Mouse (Mus musculus): ENCODE data around the gene Minos1. TPM values are rescaled to one million over a fixed set of nuclear protein-coding genes. Genes with fewer than 3 reads are reported as not detected.
A peak's percentile ranks its signal among the peaks of the same experiment; 100 is the strongest.

Gene Minos1
- polyA plus RNA-seq, 1 experiment from 2014 or later, result 523 TPM

GRCm38 (mm10) chr4:139091066-139091465 lies 39.8 kb downstream of the Minos1 start:
- Histone ChIP-seq H3K27me3 (peaks cover 72% of the 10 kb centered on the region), H3K4me3 (peak overlapping the region; percentile 54; the same call in 1 of the 2 replicates), H3K9me3 (replicated peaks) (peaks cover 7% of the 10 kb centered on the region; the same call in 1 of the 2 replicates), H3K4me2 (peak overlapping the region; percentile 90; the same call in 1 of the 2 replicates), H3K4me1 (peaks cover 27% of the 10 kb centered on the region), H3K27ac (peak overlapping the region; percentile 25; the same call in 1 of the 2 replicates), H3K36me3 (ENCODE audit: poor library complexity, severe bottlenecking) (no peaks in the 10 kb centered on the region), H3K9ac (no peak overlapping the region)
- 36% methylated on average over 7 of the region's 7 CpGs for WGBS
- no peak for ATAC-seq

- Histone ChIP-seq H3K27ac (no peak overlapping the region), H3K4me2 (no peak overlapping the region), H3K9ac (no peak overlapping the region), H3K4me3 (no peak overlapping the region), H3K36me3 (ENCODE audit: poor library complexity, severe bottlenecking) (no peaks in the 10 kb centered on the region), H3K9me3 (replicated peaks) (peaks cover 7% of the 10 kb centered on the region; the same call in 1 of the 2 replicates), H3K4me1 (peaks cover 27% of the 10 kb centered on the region), H3K27me3 (peaks cover 73% of the 10 kb centered on the region)
- ATAC-seq, result no peak
- WGBS, result 76% methylated on average over 15 of the region's 15 CpGs
Measured at GRCm38 (mm10) chr4:139090303-139090940, 40.5 kb downstream of the Minos1 start.

DNA sequence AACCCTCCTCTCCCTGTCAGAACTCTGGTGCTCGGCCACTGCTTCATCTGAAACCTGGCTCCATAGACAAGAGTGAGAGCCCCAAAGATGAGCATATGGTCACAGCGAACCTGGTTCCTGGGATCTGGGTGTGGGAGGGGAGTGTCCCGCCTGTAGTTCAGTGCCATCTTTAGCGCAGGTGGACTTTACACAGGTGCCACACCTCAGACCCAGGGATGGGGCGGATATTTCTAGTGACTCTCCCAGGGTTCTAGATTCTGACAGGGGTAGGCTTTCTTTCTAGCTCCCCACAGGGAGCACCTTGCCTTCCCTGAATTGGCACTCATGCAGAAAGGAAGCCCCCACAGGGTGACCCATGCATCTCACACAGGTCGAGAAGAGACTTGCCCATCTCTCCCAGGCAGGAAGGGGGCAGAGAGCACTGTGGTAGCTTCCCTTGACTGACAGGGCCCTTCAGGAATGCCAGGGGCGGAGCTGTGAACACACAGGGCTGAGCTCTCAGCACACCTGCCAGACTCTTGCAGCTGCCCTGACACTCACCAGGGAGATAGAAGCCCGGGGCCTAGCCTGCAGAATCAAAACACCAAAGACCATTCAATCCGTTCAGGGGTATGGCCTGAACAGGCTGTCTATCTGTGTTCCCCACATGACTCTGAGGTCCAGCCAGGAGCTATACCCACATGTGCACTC lies 41.8 kb downstream of the Minos1 start:
- no peak overlapping the region for H3K4me3 ChIP-seq
- no peak for ATAC-seq
- H3K36me3 ChIP-seq (ENCODE audit: poor library complexity, severe bottlenecking), result no peaks in the 10 kb centered on the region
- H3K27me3 ChIP-seq, result peaks cover 72% of the 10 kb centered on the region
- no peak overlapping the region for H3K27ac ChIP-seq
- 0 out of 2 replicates have a peak overlapping the region, but pooled peaks have one; percentile 12 for H3K9ac ChIP-seq
- peaks cover 27% of the 10 kb centered on the region for H3K4me1 ChIP-seq
- H3K9me3 ChIP-seq (replicated peaks), result no peaks in the 10 kb centered on the region
- H3K4me2 ChIP-seq, result no peak overlapping the region
- WGBS, result 64% methylated on average over 9 of the region's 9 CpGs

DNA sequence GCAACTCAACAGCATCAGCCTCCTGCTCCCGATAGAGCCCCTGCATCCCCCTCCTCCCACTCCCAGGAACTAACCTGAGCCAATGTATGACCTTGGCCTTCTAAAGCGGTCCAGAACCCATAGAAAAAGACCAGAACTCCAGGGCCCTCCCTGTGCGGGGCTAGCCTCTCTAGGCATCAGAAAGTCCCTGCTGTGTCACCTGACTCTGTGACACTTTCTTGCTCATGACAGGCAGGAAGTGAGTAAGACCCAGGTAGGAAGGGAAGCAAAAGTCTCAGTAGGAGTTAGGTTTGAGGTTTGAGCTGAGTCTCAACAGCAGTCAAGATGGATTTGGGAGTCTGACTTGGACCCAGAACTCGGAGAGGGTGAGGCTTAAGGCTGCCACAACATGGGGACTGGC lies 43.9 kb downstream of the Minos1 start:
- no peak overlapping the region for H3K27ac ChIP-seq
- H3K27me3 ChIP-seq, result peaks cover 51% of the 10 kb centered on the region
- H3K4me3 ChIP-seq, result no peak overlapping the region
- no peak overlapping the region for H3K9ac ChIP-seq
- H3K36me3 ChIP-seq (ENCODE audit: poor library complexity, severe bottlenecking), result no peaks in the 10 kb centered on the region
- H3K9me3 ChIP-seq (replicated peaks), result no peaks in the 10 kb centered on the region
- no peak overlapping the region for H3K4me2 ChIP-seq
- no peak for ATAC-seq
- H3K4me1 ChIP-seq, result peaks cover 32% of the 10 kb centered on the region
- WGBS, result 71% methylated on average over 4 of the region's 4 CpGs

- H3K4me3 ChIP-seq, result no peak overlapping the region
- peak; percentile 44 for ATAC-seq
- 16% methylated on average over 5 of the region's 5 CpGs for WGBS
- H3K27me3 ChIP-seq, result peaks cover 41% of the 10 kb centered on the region
- H3K9ac ChIP-seq, result no peak overlapping the region
- H3K27ac ChIP-seq, result no peak overlapping the region
- H3K4me1 ChIP-seq, result peaks cover 32% of the 10 kb centered on the region
- no peak overlapping the region for H3K4me2 ChIP-seq
- no peaks in the 10 kb centered on the region for H3K36me3 ChIP-seq (ENCODE audit: poor library complexity, severe bottlenecking)
- no peaks in the 10 kb centered on the region for H3K9me3 ChIP-seq (replicated peaks)
Measured at GRCm38 (mm10) chr4:139086037-139086436, 44.9 kb downstream of the Minos1 start.

- Histone ChIP-seq H3K27me3 (peaks cover 34% of the 10 kb centered on the region), H3K9ac (no peak overlapping the region), H3K4me2 (no peak overlapping the region), H3K4me3 (no peak overlapping the region), H3K36me3 (ENCODE audit: poor library complexity, severe bottlenecking) (no peaks in the 10 kb centered on the region), H3K4me1 (peaks cover 31% of the 10 kb centered on the region), H3K27ac (no peak overlapping the region), H3K9me3 (replicated peaks) (no peaks in the 10 kb centered on the region)
- ATAC-seq, result no peak
- WGBS, result 77% methylated on average over 11 of the region's 11 CpGs
Measured at GRCm38 (mm10) chr4:139085337-139085736, 45.6 kb downstream of the Minos1 start.

- Histone ChIP-seq H3K4me2 (peak overlapping the region; percentile 47), H3K9ac (peak overlapping the region; percentile 53), H3K27me3 (peaks cover 18% of the 10 kb centered on the region), H3K36me3 (ENCODE audit: poor library complexity, severe bottlenecking) (no peaks in the 10 kb centered on the region), H3K9me3 (replicated peaks) (no peaks in the 10 kb centered on the region), H3K4me3 (peak overlapping the region; percentile 3; the same call in 1 of the 2 replicates), H3K4me1 (peaks cover 34% of the 10 kb centered on the region), H3K27ac (peak overlapping the region; percentile 54)
- ATAC-seq, result peak; percentile 73
- WGBS, result 15% methylated on average over 12 of the region's 12 CpGs
Measured at GRCm38 (mm10) chr4:139082790-139083564, 47.9 kb downstream of the Minos1 start.

DNA sequence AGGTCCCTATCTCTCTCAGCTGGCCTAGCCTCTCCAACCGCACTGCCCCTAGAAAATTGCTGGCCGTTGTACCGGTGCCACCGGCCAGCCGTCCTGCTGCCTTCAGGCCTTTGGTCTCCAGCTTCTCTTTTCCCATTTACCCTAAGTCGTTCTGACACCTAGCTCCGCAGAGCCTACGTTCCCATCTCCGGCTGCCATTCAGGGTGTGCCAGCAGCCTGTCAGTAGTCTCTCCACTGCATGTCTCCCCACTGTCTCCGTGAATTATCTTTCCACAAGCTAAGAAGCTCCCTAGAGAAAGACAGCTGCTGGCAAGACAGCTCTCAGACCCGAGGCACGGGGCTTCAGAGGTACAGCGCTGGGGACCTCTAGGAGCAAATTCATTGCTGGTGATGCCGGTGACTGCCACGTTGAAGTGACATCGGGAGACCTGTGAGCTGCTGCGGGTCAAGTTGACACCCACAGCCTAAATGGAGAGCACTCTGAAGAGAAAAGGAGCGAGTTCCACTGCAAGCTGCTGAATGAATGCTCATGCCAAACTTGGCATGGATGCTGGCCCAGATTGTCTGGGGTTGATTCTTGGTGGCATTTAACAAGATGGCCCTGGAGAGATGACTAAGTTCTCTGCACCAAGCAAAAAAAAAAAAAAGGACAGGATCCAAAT lies 49.5 kb downstream of the Minos1 start:
- 75% methylated on average over 18 of the region's 18 CpGs for WGBS
- no peak overlapping the region for H3K4me2 ChIP-seq
- H3K36me3 ChIP-seq (ENCODE audit: poor library complexity, severe bottlenecking), result no peaks in the 10 kb centered on the region
- no peaks in the 10 kb centered on the region for H3K9me3 ChIP-seq (replicated peaks)
- ATAC-seq, result no peak
- peak overlapping the region; percentile 49 for H3K27ac ChIP-seq
- H3K4me3 ChIP-seq, result no peak overlapping the region
- H3K9ac ChIP-seq, result no peak overlapping the region
- peaks cover 30% of the 10 kb centered on the region for H3K27me3 ChIP-seq
- peaks cover 34% of the 10 kb centered on the region for H3K4me1 ChIP-seq

DNA sequence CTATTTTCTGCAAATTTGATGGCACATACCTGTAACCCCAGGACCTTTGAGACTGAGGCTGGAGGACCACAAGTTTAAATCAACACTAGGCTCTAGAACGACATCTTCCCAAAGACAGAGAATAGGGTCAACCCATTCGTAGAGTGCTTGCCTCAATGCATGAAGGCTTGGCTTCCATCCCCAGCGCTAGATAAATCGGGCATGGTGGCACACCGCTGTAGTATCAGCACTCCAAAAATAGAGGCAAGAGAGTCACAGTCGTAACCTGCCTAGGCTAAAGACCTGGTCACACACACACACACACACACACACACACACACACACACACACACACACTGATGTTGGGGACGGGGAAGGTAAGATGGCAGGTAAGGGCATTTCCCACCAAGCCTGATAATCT lies 50.7 kb downstream of the Minos1 start:
- no peak overlapping the region for H3K4me3 ChIP-seq
- peaks cover 40% of the 10 kb centered on the region for H3K4me1 ChIP-seq
- H3K9ac ChIP-seq, result no peak overlapping the region
- no peaks in the 10 kb centered on the region for H3K9me3 ChIP-seq (replicated peaks)
- peaks cover 38% of the 10 kb centered on the region for H3K27me3 ChIP-seq
- no peaks in the 10 kb centered on the region for H3K36me3 ChIP-seq (ENCODE audit: poor library complexity, severe bottlenecking)
- 94% methylated on average over 7 of the region's 7 CpGs for WGBS
- ATAC-seq, result no peak
- no peak overlapping the region for H3K27ac ChIP-seq
- no peak overlapping the region for H3K4me2 ChIP-seq

GRCm38 (mm10) chr4:139079439-139079838 lies 51.5 kb downstream of the Minos1 start:
- H3K4me1 ChIP-seq, result peaks cover 48% of the 10 kb centered on the region
- no peak overlapping the region for H3K4me3 ChIP-seq
- 77% methylated on average over 11 of the region's 11 CpGs for WGBS
- ATAC-seq, result no peak
- H3K4me2 ChIP-seq, result no peak overlapping the region
- no peaks in the 10 kb centered on the region for H3K9me3 ChIP-seq (replicated peaks)
- no peak overlapping the region for H3K27ac ChIP-seq
- no peaks in the 10 kb centered on the region for H3K36me3 ChIP-seq (ENCODE audit: poor library complexity, severe bottlenecking)
- H3K27me3 ChIP-seq, result peaks cover 38% of the 10 kb centered on the region
- H3K9ac ChIP-seq, result no peak overlapping the region

DNA sequence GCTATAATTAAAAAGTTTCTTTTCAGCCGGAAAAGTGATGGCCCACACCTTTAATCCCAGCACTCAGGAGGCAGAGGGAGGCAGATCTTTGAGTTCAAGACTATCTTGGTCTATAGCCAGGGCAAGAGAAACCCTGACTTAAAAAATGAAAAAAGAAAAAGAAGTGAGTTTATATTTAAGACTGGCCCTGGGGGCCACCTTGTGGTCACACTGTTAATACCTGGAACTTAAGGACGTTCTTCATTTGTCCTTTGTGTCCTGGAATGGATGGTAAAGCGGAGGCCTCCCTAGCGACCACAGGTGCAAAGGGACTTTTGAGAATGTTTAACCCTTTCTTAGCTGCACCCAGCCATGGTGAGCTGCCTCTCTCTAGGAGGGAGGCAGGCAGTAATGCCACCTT lies 52.2 kb downstream of the Minos1 start:
- no peak for ATAC-seq
- peaks cover 43% of the 10 kb centered on the region for H3K27me3 ChIP-seq
- no peak overlapping the region for H3K4me2 ChIP-seq
- H3K4me3 ChIP-seq, result no peak overlapping the region
- H3K9me3 ChIP-seq (replicated peaks), result no peaks in the 10 kb centered on the region
- H3K9ac ChIP-seq, result no peak overlapping the region
- no peak overlapping the region for H3K27ac ChIP-seq
- 15% methylated on average over 4 of the region's 4 CpGs for WGBS
- H3K36me3 ChIP-seq (ENCODE audit: poor library complexity, severe bottlenecking), result no peaks in the 10 kb centered on the region
- peaks cover 51% of the 10 kb centered on the region for H3K4me1 ChIP-seq

Data from forebrain, embryonic 13.5 days (tissue).